Mouse (Mus musculus) layer of hippocampus, adult 8-10 months (tissue): ENCODE measurements at regions not wholly inside any gene's neighbourhood (a gene's known extent, or its start where the extent isn't known, plus 50 kb on each side); places are given as distances from the start of the nearest gene placed in this dataset.

Source experiments
- DNase-seq, 2 experiments: peaks; one replicate each; pipeline ENCODE4 v3.0.0; 2022; ENCODE audit warnings: low spot score in 2 of 2

DNA sequence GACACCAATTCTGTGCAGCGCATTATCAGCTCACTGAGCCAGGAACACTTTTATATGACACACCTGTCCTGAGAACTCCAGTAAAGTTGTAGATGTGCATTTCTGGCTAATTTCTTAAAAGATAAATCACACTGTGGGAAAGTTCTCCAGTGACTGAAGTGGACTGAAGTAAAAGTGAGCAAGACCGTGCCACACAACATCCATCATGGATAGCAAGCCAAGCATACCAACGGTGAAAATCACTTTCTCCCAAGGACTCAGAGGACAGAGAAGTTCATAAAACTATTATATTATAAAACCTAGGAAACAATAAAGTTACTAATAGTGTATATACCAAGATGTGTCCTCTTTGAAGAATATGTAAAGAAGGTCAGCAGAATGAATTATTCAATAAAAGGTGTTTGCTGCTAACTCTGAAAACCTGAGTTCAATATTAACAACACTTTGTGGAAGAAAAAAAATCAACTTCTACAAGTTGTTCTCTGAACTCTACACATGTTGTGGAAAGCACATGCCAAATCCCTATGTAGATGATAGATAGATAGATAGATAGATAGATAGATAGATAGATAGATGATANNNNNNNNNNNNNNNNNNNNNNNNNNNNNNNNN is 298.2 kb upstream of the Igbp1b start:
- DNase-seq = no peak

DNA sequence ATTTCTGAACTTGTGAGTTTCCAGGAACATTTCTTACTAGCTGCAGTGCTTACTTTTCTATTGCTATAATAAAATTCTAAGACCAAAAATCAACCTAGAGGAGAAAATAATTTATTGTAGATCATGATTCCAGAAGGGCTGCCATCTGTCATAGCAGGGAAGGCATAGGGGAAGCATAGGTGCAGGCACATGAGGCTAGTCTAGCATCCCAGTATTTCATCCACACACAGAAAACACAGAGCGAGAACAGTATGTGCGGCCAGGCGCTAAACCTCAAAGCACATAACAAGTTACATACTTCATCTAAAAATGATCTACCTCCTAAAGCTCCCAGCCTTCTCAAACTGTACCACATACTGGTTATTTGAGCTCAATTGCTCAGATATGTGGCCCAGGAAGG is 292.5 kb upstream of the Igbp1b start:
- peak; percentile 16 to 29 for DNase-seq

DNA sequence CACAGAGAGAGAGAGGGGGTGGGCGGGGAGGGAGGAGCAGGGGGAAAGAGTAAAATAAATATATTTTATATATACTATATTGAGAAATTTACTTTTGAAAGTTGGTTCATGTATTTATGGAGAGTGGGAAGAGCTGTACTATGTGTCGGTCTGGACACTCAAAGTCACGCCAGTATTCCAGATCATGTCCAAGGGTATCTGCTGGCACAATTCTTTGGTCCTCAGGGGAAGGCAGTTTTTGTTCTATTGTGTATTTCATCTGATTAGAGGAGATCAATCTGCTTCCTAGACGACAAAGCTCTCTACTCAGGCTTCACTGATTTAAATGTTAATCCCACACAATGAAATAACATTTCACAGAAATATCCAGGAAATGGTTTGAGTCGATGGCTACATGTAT is 288.3 kb upstream of the Igbp1b start:
- no peak for DNase-seq

DNA sequence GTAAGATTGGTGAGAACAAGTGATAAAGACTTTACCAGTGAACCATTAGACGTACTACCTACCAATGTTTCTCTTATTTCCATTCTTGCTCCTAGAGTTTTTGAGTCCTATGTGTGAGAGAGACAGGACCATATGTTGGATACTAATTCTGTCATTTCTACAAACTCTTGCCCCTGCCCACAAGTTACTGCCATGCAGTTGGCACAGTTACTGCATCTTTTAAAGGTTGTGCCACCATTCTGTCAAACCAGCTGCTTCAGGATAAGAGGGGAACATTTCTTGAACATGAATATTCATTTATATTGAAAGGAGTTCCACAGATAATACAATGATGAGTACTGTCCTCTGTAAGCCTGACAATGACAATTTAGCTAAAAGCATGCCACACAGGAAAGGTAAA is 287.1 kb upstream of the Igbp1b start:
- peak; percentile 11 to 25 for DNase-seq

DNA sequence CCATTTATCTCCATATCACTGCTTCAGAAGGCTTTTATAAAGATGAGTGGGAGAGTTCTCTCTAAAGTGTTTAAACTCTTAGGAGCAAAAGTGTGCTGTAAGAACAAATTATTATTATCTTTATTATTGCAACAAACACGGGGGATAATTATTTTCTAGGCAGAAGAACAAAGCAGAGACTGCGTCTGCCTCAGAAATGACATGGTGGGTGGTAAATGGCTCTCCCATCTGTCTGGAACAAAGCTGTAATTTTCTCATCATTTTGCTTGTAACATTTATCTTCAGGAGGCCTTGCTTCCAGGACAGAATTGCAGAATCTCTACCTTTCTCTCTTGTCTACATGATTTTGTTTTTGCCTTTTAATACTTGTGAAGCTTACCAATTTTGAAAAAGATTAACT is 261.8 kb upstream of the Igbp1b start:
- DNase-seq = peak in 1 of 2 experiments; percentile 15

DNA sequence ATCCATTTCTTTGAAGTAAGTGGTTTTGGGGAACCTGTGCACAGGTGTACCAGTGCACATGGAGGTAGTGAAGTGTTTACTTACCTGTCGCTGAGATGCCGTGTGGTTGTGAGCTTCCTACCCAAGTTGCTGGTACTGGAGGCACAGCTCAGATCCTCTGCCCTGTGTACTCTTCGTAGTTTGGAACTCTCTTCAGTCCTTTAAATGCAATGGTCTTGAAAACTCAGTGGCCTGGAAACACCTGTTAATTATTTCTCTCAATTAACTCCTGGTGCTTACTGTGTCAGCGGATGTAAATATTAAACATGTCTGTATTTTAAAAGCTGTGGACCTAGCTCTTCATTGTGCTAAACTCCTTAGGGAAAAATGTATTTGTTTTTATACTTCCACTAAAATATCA is 261.2 kb upstream of the Igbp1b start:
- no peak for DNase-seq

DNA sequence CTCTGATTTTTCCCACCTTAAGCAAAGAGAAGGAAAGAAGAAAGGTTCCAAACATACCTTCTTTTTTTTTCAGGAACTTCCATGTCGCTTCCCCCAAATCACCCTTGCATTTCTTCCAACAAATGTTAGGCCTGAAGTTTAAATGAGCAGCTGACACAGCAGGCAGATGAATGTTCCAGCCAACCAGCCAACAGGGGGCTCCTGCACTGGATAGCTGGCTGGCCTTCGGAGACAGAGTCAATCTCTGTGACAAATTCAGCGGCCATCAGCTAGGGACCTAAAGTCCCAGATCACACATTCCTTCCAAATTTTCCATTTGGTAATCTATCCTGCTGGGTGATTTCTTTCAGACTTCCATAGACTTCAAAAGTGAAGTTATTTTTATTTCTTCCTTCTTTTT is 256.6 kb upstream of the Igbp1b start:
- DNase-seq = peak in 1 of 2 experiments; percentile 11

DNA sequence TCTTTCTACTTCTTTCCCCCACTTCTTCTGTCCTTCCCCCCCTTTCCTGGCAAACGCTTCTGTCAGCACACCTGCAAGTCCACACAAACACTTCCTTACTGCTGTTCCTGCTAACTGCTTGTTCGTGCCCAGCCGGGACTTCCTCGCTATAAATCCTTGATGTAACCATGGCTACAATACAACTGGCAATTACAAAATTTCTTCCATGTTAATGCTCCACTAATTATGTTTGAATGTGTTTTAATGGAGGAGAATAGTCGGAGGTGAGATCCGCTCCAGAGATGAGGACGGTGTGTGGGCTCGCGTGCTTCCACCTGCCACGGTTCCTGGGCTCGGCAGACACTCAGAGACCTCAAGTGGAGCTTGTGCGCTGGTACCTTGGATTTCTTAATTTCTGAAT is 215.3 kb upstream of the Igbp1b start:
- DNase-seq = peak in 1 of 2 experiments; percentile 20

DNA sequence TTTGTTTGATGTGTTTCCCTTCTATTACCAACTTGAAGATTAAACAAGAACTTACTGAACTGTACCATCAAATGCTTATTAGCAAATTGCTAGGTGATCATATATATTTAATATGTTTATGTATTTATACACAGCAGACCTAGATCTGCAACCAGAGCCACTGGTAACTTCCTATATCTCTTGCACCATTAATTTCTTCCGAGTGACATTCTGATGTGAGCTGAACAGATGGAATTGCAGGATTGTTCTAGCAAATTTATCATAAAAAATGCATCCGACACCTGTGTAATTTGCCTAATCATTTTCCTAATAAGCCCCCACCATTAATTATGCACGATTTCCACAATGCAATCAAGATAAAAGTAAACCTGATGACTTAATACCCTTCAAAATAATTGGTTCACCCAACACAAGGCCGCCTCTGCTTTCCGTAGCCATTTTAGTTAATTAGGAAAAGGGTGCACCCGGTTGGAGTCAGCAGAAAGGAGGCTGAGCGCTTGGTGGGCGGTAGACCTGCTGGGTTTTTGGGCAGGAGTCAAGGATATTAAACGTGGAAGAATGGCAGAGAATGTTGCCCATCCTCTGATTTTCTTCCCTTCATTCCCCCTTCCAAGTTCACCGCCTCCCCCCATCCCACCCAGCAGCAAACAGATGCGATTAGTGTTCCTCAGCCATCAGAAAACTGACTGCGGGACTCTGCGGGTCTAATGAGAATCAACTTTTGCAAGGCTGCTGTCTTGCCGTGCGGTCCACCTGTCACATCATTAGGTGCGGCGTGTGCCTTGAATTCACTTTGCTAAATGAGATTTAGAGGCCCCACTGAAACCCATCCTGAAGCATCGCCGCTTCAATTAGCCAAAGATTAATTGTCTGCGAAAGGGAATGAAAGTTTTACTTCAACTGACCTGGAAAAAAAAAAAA is 214.4 kb upstream of the Igbp1b start:
- DNase-seq = peak; percentile 15 to 23

DNA sequence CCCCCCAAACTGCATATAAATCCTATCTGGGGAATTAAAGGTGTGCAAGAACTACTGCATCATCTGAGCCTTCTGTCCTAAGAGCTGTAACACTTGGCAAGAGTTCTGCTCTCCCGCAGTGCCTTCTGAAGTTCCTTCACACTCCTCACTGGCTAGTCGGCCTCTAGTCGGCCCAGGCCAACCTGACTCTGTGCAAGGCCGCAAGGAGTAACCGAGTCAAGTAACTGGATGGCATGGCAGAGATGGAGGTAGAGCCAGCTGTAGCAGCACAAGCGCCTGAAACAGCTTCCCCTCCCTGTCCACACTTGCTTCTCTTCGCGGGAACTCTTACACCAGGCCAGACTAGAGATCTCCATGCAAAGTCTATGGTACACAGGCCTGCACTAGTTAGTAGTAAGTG is 179.7 kb upstream of the Igbp1b start:
- DNase-seq = no peak

DNA sequence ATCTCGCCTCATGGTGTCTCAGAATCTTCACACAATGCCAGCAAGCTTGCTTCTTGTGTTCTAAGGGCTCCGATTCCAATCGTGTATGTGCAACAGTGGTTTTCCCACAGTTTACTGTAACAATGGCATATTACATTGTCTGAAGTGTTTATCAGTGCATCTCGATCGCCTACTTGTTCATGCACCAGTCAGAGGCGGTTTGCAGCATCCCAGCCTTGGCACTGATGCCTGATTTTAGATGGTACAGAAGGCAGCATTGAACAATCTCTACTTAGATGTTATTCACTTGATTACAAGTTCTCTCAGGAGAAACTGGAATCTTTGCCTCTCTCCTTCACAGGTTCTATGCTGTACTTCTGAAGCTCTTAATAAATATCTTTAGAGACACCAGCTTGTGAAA is 176.5 kb upstream of the Igbp1b start:
- DNase-seq = peak; percentile 18 to 26

DNA sequence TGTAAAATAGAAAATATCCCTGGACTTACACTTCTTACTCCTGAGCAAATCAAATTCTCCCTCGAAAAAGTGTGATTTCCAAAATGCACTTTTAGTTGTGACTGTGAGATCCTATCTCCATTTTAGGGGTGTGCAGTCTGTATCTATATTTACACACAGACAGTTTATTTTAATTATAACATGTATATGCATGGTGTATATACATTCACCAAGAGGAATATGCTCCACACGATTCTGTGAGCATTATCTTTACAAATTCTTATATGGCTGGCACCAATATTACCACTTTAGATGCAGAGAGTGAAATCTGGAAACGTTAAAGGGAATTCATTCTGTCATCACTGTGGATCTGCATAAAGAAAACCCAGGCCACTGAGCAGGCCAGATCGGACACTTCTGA is 143.5 kb upstream of the Igbp1b start:
- no peak for DNase-seq

DNA sequence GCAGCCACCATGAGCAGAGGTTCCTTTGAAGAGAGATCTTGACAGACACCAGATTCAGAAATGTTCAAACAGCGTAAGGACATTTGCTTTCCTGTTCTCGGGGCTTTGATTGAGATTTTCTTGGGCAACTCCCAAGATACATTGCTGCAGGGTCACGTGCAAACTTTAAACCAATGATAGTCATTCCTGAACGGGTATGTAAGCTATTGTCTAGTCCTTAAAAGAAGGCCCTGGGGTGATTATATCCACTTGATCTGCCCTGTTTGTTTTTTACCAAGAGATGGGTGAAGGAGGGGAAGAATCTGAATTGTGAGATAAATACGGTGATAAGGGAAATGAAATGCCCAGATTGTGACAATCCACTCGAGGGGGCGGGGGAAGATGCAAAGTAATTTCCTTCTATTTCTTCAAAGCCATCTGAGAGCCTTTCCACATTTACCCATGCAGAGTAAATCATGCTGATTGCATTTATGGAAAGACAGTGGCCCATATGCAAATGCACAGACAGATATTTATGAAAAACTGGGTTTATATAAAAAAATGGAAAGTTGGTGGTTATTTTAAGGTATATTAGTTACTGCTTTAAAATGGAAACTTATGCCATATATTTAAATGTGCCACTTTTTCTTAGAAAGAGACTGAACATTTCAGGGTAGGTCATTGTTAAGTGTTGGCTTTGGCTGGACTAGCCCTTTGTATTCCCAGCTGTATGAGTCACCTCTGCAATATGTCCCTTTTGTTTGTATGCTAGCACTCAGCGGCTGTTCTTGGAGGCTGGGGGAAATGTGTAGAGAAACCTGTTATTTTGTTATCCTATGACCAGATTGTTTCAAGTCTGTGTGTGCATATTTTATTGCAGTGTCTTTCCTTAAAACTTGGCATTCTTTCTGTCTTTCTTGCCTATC is 142.7 kb upstream of the Igbp1b start:
- peak in 1 of 2 experiments; percentile 16 for DNase-seq

DNA sequence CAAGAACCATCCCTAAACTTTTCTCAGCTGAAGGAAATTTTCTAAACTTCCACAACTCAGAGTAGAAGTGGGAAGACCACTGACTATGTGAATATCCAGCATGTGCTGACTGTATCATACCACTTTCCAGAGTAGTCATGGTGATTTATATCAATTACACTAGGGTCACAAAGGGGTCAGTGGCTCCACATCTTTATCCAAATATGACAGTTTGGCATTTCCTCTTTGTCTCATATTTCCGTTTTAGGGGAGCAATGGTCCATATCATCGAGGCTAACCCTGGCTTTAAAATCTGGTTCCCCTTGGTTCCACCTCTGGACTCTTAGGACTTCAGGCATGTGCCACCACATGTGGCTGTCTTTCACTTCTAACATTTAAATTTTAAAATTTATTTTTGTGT is 136.4 kb upstream of the Igbp1b start:
- DNase-seq = no peak

DNA sequence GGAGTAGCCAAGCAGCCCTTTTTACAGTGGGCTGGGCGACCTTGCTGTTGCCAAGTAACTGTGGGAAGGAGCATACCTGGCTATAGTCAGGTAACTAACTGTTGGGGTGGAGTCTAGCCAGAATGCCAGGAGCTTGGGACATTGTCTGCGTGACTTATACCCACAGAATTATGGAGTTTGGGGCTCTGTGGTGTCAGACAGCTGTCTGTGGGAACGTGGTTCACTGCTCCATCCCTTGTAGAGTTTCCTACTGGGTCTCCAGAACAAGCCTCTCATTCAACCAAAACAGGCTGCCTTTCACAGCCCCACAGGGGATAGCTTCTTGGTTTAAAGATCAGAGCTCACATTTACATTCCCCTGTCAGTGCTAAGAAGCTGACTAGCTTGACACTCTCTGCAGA is 134.5 kb upstream of the Igbp1b start:
- no peak for DNase-seq

DNA sequence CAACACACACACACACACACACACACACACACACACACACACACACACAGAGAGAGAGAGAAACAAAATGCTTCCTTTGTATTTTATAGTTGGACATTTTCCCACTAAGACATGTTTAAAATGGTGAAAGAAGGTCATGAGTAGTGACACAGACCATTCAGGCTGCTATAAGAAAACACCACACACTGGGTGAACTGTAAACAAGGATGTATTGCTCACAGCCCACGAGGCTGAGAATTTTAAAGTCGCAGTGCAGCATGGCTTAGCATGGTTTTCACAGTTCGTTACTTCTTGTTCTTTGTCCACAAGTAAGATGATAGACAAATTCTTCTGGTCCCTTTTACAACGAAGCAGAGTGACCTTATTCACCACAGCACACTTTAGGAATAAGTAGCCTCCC is 124.6 kb upstream of the Igbp1b start:
- DNase-seq = no peak

DNA sequence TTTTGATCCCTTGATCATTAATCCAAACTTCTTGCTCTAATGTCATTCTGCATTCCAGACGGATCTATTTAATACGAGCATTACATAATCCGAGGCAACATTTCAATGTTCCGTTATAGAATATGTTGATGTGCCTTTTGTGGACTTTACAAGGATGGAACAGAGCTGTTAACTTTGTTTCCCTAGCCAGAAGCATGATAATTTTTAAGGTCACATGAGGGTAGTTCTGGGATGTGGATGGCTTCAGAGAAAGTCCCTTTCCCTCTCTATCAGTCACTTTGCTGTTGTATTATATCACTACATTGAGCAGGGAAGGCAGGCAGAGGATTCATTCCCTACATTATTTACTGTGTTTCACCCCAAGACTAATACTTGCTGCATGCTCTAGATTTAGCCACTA is 124.1 kb upstream of the Igbp1b start:
- no peak for DNase-seq

DNA sequence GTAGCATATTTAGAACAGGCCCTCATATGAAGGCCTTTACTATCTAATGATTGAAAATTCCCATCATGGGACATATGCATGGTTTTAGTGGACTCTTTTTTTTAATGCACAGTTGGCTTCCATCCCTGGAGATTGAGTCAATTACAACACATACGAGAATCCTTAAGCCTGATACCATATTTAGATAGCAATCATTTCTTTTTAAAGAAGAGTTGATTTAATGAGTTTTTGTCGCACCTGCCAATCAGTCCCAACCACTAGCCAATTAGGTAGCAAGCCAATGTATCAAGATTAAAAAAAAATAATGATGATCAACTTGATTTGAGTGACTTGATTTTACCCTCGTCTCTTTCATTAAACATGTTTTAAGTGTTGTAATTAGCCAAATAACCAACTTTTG is 103.6 kb upstream of the Igbp1b start:
- DNase-seq = no peak

DNA sequence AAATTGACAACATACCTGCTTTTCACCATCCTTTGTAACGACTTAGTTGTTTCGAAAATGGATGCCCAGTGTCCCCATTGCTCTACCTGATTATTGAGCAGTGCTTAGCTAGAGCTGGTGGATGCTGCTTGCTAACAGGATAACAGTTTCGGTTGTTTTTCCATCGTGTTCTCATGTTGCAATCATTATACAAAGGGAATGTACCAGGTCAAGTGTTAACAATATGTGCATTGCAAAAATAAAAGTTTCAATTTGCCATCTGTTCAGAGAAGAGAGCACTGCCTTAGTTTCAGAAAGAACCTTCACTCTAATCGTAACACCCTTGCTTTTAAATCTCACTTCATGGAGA is 96.6 kb upstream of the Igbp1b start:
- DNase-seq = no peak

DNA sequence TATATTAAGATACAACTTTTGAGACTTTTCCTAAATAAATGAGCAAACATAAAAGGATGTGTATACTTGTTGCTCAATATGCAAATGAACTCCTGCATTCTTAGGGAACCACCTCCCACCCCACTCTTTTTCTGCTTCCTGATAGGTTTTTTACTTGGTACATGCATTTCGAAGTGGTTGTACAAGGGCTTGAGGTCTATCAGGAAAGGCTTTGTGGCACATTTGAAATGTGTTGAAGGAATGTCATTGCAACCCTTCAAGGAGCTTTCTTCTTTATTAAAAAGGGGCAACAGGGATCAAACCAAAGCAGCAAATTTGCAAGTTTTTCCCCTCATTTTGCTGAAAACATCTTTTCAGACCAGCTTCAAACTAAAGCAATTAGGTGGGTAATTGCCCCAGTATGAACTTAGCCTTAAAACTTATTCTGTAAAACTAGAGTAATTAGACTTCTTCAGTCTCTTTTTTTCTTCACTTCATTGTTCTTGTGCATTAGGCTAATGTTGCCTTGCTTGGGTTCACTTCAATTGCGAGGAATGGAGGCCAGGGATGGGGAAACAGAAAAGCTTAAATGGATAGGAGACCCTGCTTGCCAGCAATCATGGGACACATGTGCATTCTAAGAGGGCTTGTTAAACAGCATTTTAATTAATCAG is 96.1 kb upstream of the Igbp1b start:
- DNase-seq = no peak

DNA sequence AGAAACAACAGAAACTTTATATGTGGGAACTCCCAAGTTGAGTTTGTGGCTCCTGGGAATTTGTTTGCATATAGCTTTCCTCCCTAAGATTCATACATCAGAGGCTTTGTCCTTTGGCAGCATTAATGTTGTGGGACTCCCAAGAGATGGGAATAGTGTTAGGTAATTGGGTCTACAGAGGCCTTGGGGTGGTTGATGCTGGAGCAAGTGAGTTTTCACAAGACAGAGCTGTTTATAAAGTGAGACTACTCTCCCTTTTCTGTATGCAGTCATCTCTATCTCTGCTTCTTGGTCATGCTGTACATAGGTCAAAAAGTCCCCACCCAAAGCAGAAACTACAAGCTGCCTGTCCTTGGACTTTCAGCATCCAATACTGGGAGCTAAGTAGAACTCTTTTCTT is 59.4 kb upstream of the Igbp1b start:
- DNase-seq = no peak
